Mouse (Mus musculus) forebrain, embryonic 12.5 days (tissue): ENCODE results near the gene 1700021F05Rik. TPM values are rescaled to one million over a fixed set of nuclear protein-coding genes. Genes with fewer than 3 reads are reported as not detected.
A peak's percentile ranks its signal among the peaks of the same experiment; 100 is the strongest.

Experiments used
- ATAC-seq: fragments of 200-750 bp; cut with Nextera tagmentation; 2 replicates; pipeline ENCODE4 v1.8.0; 2017; ENCODE audit warnings: moderate TSS enrichment; ENCODE audit not compliant: low FRiP score
- H3K27ac ChIP-seq: fragments of 300-500 bp; sonication (generic); 2 replicates; pipeline ENCODE4 v1.5.1; 2016; ENCODE audit warnings: mild to moderate bottlenecking
- H3K27me3 ChIP-seq: fragments of 300-500 bp; sonication (generic); 2 replicates; pipeline ENCODE4 v1.6.1; 2016; ENCODE audit warnings: mild to moderate bottlenecking
- H3K36me3 ChIP-seq: fragments of 300-500 bp; sonication (generic); replicated peaks from 2 replicates; pipeline ENCODE4 v1.6.1; 2016; ENCODE audit warnings: mild to moderate bottlenecking
- H3K4me1 ChIP-seq: fragments of 300-500 bp; sonication (generic); 2 replicates; pipeline ENCODE4 v1.6.1; 2016
- H3K4me2 ChIP-seq: fragments of 300-500 bp; sonication (generic); 2 replicates; pipeline ENCODE4 v1.6.1; 2016; ENCODE audit warnings: mild to moderate bottlenecking, moderate library complexity
- H3K4me3 ChIP-seq: fragments of 300-500 bp; sonication (generic); replicated peaks from 2 replicates; pipeline ENCODE4 v1.5.1; 2016; ENCODE audit warnings: mild to moderate bottlenecking
- H3K9ac ChIP-seq: fragments of 300-500 bp; sonication (generic); 2 replicates; pipeline ENCODE4 v1.6.1; 2016; ENCODE audit warnings: mild to moderate bottlenecking
- H3K9me3 ChIP-seq: fragments of 300-500 bp; sonication (generic); 2 replicates; pipeline ENCODE4 v1.6.1; 2016
- WGBS: fragments of 180-500 bp; shearing (Covaris S2); methylation state at CpG from one replicate; pipeline ENCODE4 v1.1.7; 2016; 5-methylcytosine and 5-hydroxymethylcytosine counted together
- polyA plus RNA-seq: library from polyadenylated mRNA; unstranded; fragments of >200 nt; fragmentation: Nextera tagmentation; extraction: Ambion mirVana; gene quantifications from 2 replicates; pipeline ENCODE4 v1.2.1, GENCODE M21; 2016

1700021F05Rik gene
- polyA plus RNA-seq: 60.8 and 63.4 TPM in 2 replicates

- Histone ChIP-seq H3K27ac (peak within 1 kb of the TSS; percentile 42; the same call in 1 of the 2 replicates), H3K4me3 (peak within 1 kb of the TSS; percentile 90), H3K9ac (peak within 1 kb of the TSS; percentile 87), H3K9me3 (no peaks in the 10 kb centered on the region), H3K27me3 (no peaks in the 10 kb centered on the region), H3K36me3 (peaks cover 9% of the 10 kb centered on the region), H3K4me2 (peak within 1 kb of the TSS; percentile 67), H3K4me1 (peaks cover 12% of the 10 kb centered on the region)
- peak; percentile 98 for ATAC-seq
- under 1% methylated on average over 43 of the region's 56 CpGs for WGBS
Observed at GRCm38 (mm10) chr10:43540442-43541152, at the start of gene 1700021F05Rik. Gene 1700021F05Rik, minus strand, starts transcription at chr10:43540994.

GRCm38 (mm10) chr10:43588470-43589177 is 47.8 kb upstream of the 1700021F05Rik start:
- ATAC-seq: no peak
- WGBS: 73% methylated on average over 8 of the region's 8 CpGs
- H3K4me2 ChIP-seq: no peak overlapping the region
- no peak overlapping the region for H3K9ac ChIP-seq
- no peaks in the 10 kb centered on the region for H3K4me1 ChIP-seq
- no peak overlapping the region for H3K4me3 ChIP-seq
- no peak overlapping the region for H3K27ac ChIP-seq
- H3K9me3 ChIP-seq: no peaks in the 10 kb centered on the region
- H3K27me3 ChIP-seq: peaks cover 3% of the 10 kb centered on the region; the same call in 1 of the 2 replicates
- peaks cover 14% of the 10 kb centered on the region for H3K36me3 ChIP-seq

- H3K4me3 ChIP-seq: no peak overlapping the region
- H3K9me3 ChIP-seq: no peaks in the 10 kb centered on the region
- no peak overlapping the region for H3K27ac ChIP-seq
- H3K27me3 ChIP-seq: peaks cover 3% of the 10 kb centered on the region; the same call in 1 of the 2 replicates
- no peak overlapping the region for H3K9ac ChIP-seq
- no peak overlapping the region for H3K4me2 ChIP-seq
- H3K36me3 ChIP-seq: peaks cover 28% of the 10 kb centered on the region
- ATAC-seq: no peak
- H3K4me1 ChIP-seq: peaks cover 11% of the 10 kb centered on the region
- WGBS: 96% methylated on average over 4 of the region's 4 CpGs
Observed at GRCm38 (mm10) chr10:43584538-43584937, 43.7 kb upstream of the 1700021F05Rik start.

GRCm38 (mm10) chr10:43581260-43581659 is 40.5 kb upstream of the 1700021F05Rik start:
- H3K36me3 ChIP-seq: peaks cover 28% of the 10 kb centered on the region

GRCm38 (mm10) chr10:43580649-43581078 is 39.9 kb upstream of the 1700021F05Rik start:
- Histone ChIP-seq H3K4me3 (peak overlapping the region; percentile 74), H3K4me1 (peaks cover 17% of the 10 kb centered on the region), H3K27ac (peak overlapping the region; percentile 95), H3K27me3 (peaks cover 14% of the 10 kb centered on the region), H3K36me3 (peaks cover 28% of the 10 kb centered on the region), H3K9ac (peak overlapping the region; percentile 92), H3K9me3 (no peaks in the 10 kb centered on the region), H3K4me2 (peak overlapping the region; percentile 69)
- ATAC-seq: peak; percentile 50
- WGBS: under 1% methylated on average over 15 of the region's 15 CpGs

More at GRCm38 (mm10) chr10:43581260-43581659, 40.5 kb upstream of the 1700021F05Rik start:
- Histone ChIP-seq H3K9ac (peak overlapping the region; percentile 92), H3K4me2 (peak overlapping the region; percentile 69), H3K4me3 (peak overlapping the region; percentile 74), H3K9me3 (no peaks in the 10 kb centered on the region), H3K27ac (peak overlapping the region; percentile 95), H3K27me3 (peaks cover 8% of the 10 kb centered on the region), H3K4me1 (peaks cover 17% of the 10 kb centered on the region)
- ATAC-seq: no peak
- WGBS: 50% methylated on average over 3 of the region's 3 CpGs

GRCm38 (mm10) chr10:43579381-43580261 is 38.8 kb upstream of the 1700021F05Rik start:
- peaks cover 14% of the 10 kb centered on the region for H3K27me3 ChIP-seq
- peak; percentile 31 for ATAC-seq
- H3K27ac ChIP-seq: peak overlapping the region; percentile 95
- peaks cover 24% of the 10 kb centered on the region for H3K36me3 ChIP-seq
- H3K4me2 ChIP-seq: peak overlapping the region; percentile 69
- H3K9me3 ChIP-seq: no peaks in the 10 kb centered on the region
- peaks cover 17% of the 10 kb centered on the region for H3K4me1 ChIP-seq
- under 1% methylated on average over 47 of the region's 49 CpGs for WGBS
- peak overlapping the region; percentile 74 for H3K4me3 ChIP-seq
- peak overlapping the region; percentile 92 for H3K9ac ChIP-seq

- Histone ChIP-seq H3K4me3 (peak overlapping the region; percentile 74), H3K27ac (peak overlapping the region; percentile 95), H3K4me1 (peaks cover 17% of the 10 kb centered on the region), H3K36me3 (peaks cover 16% of the 10 kb centered on the region), H3K4me2 (peak overlapping the region; percentile 69), H3K9ac (peak overlapping the region; percentile 92), H3K9me3 (no peaks in the 10 kb centered on the region), H3K27me3 (peaks cover 14% of the 10 kb centered on the region)
- ATAC-seq: peak; percentile 91
- WGBS: 1% methylated on average over 49 of the region's 65 CpGs
Observed at GRCm38 (mm10) chr10:43578754-43579380, 38.1 kb upstream of the 1700021F05Rik start.

- ATAC-seq: peak; percentile 62
- Histone ChIP-seq H3K4me1 (peaks cover 17% of the 10 kb centered on the region), H3K4me2 (peak overlapping the region; percentile 69), H3K4me3 (peak overlapping the region; percentile 74), H3K9me3 (no peaks in the 10 kb centered on the region), H3K36me3 (peaks cover 11% of the 10 kb centered on the region), H3K27ac (peak overlapping the region; percentile 95), H3K9ac (peak overlapping the region; percentile 92), H3K27me3 (peaks cover 14% of the 10 kb centered on the region)
- WGBS: under 1% methylated on average over 26 of the region's 32 CpGs
Observed at GRCm38 (mm10) chr10:43578366-43578753, 37.6 kb upstream of the 1700021F05Rik start.

- Histone ChIP-seq H3K36me3 (peaks cover 7% of the 10 kb centered on the region), H3K9ac (peak within 1 kb of the TSS; percentile 92), H3K4me1 (peaks cover 17% of the 10 kb centered on the region), H3K27ac (peak within 1 kb of the TSS; percentile 95), H3K27me3 (peaks cover 14% of the 10 kb centered on the region), H3K4me3 (peak within 1 kb of the TSS; percentile 74), H3K4me2 (peak within 1 kb of the TSS; percentile 69), H3K9me3 (no peaks in the 10 kb centered on the region)
- WGBS: under 1% methylated on average over 6 of the region's 6 CpGs
- no peak for ATAC-seq
Observed at GRCm38 (mm10) chr10:43577997-43578331, 37.2 kb upstream of the 1700021F05Rik start, which contains the start of gene Cd24a. Gene Cd24a, plus strand, starts transcription at chr10:43578284.

- Histone ChIP-seq H3K9me3 (no peaks in the 10 kb centered on the region), H3K27ac (no peak overlapping the region), H3K4me3 (peak overlapping the region; percentile 74), H3K9ac (no peak overlapping the region), H3K36me3 (peaks cover 2% of the 10 kb centered on the region), H3K27me3 (peaks cover 14% of the 10 kb centered on the region), H3K4me2 (peak overlapping the region; percentile 69), H3K4me1 (peaks cover 17% of the 10 kb centered on the region)
- no peak for ATAC-seq
- WGBS: 15% methylated on average over 19 of the region's 19 CpGs
Observed at GRCm38 (mm10) chr10:43577299-43577996, 36.7 kb upstream of the 1700021F05Rik start.

GRCm38 (mm10) chr10:43574956-43575355 is 34.2 kb upstream of the 1700021F05Rik start:
- Histone ChIP-seq H3K4me3 (no peak overlapping the region), H3K27me3 (peaks cover 14% of the 10 kb centered on the region), H3K4me1 (peaks cover 6% of the 10 kb centered on the region; the same call in 1 of the 2 replicates), H3K27ac (no peak overlapping the region), H3K9ac (no peak overlapping the region), H3K4me2 (no peak overlapping the region), H3K36me3 (no peaks in the 10 kb centered on the region), H3K9me3 (no peaks in the 10 kb centered on the region)
- no peak for ATAC-seq
- WGBS: 0% methylated on average over 3 of the region's 3 CpGs
